Mouse (Mus musculus) bone marrow macrophage, adult 2 months (primary cell): ENCODE data around the gene Praf2. TPM values are rescaled to one million over a fixed set of nuclear protein-coding genes. Genes with fewer than 3 reads are reported as not detected.

ENCODE experiments used
- H3K27ac ChIP-seq: 2 replicates; pipeline ENCODE4 v1.5.1; 2012; ENCODE audit warnings: low read depth, low read length; ENCODE audit not compliant: insufficient read depth
- H3K4me1 ChIP-seq: 2 replicates; pipeline ENCODE4 v1.6.1; 2012; ENCODE audit warnings: low read length; ENCODE audit not compliant: control insufficient read depth, insufficient read depth
- H3K4me3 ChIP-seq: 2 replicates; pipeline ENCODE4 v1.5.1; 2012; ENCODE audit warnings: mild to moderate bottlenecking, low read length, moderate library complexity; ENCODE audit not compliant: insufficient read depth
- CTCF ChIP-seq: IDR thresholded peaks from 2 replicates; pipeline ENCODE4 v1.5.1; 2012; ENCODE audit warnings: low read depth, mild to moderate bottlenecking, low read length, moderate library complexity
- POLR2A ChIP-seq: IDR thresholded peaks from 2 replicates; pipeline ENCODE4 v1.6.1; 2012; ENCODE audit warnings: mild to moderate bottlenecking, low read depth, low read length, borderline replicate concordance
- polyA plus RNA-seq: library from polyadenylated mRNA; stranded (reverse); fragments of >200 nt; gene quantifications from 2 replicates; pipeline ENCODE4 v1.2.4, GENCODE M21; 2012; ENCODE audit not compliant: missing spikeins, insufficient read depth, insufficient read length

Praf2 gene
- polyA plus RNA-seq, 1 experiment = 19.1 TPM

GRCm38 (mm10) chrX:7764657-7765280 lies 36.5 kb downstream of the Praf2 start:
- Histone ChIP-seq H3K4me3 (peak overlapping the region; percentile 83), H3K27ac (peak overlapping the region; percentile 97), H3K4me1 (peaks cover 29% of the 10 kb centered on the region)
- no peak for TF ChIP-seq CTCF
- TF ChIP-seq POLR2A = no peak

GRCm38 (mm10) chrX:7765281-7765670 lies 37.0 kb downstream of the Praf2 start:
- Histone ChIP-seq H3K4me1 (peaks cover 29% of the 10 kb centered on the region), H3K27ac (peak overlapping the region; percentile 97), H3K4me3 (peak overlapping the region; percentile 83)
- TF ChIP-seq POLR2A (no peak), CTCF (no peak)

- TF ChIP-seq CTCF (no peak), POLR2A (no peak)
- peak overlapping the region; percentile 83 for H3K4me3 ChIP-seq
- H3K4me1 ChIP-seq = peaks cover 29% of the 10 kb centered on the region
- peak overlapping the region; percentile 97 for H3K27ac ChIP-seq
Observed at GRCm38 (mm10) chrX:7765764-7766163, 37.5 kb downstream of the Praf2 start.

GRCm38 (mm10) chrX:7769302-7770017 lies 41.2 kb downstream of the Praf2 start:
- TF ChIP-seq POLR2A (no peak), CTCF (no peak)
- H3K4me1 ChIP-seq = peaks cover 29% of the 10 kb centered on the region
- H3K27ac ChIP-seq = peak overlapping the region; percentile 26; the same call in 1 of the 2 replicates
- H3K4me3 ChIP-seq = no peak overlapping the region

- Histone ChIP-seq H3K4me3 (no peak overlapping the region), H3K27ac (no peak overlapping the region), H3K4me1 (peaks cover 16% of the 10 kb centered on the region)
- TF ChIP-seq POLR2A (no peak), CTCF (no peak)
Observed at GRCm38 (mm10) chrX:7772766-7773165, 44.5 kb downstream of the Praf2 start.

GRCm38 (mm10) chrX:7775501-7776205 lies 47.4 kb downstream of the Praf2 start:
- TF ChIP-seq POLR2A = no peak
- no peak for TF ChIP-seq CTCF
- Histone ChIP-seq H3K4me3 (no peak overlapping the region), H3K27ac (0 out of 2 replicates have a peak overlapping the region, but pooled peaks have one; percentile 20), H3K4me1 (peaks cover 3% of the 10 kb centered on the region)

- H3K4me1 ChIP-seq = peaks cover 3% of the 10 kb centered on the region
- H3K4me3 ChIP-seq = no peak overlapping the region
- H3K27ac ChIP-seq = peak overlapping the region; percentile 30
- TF ChIP-seq POLR2A (no peak), CTCF (peak; percentile 45; the same call in 1 of the 2 replicates)
Observed at GRCm38 (mm10) chrX:7776329-7777082, 48.3 kb downstream of the Praf2 start.

- H3K4me1 ChIP-seq = peaks cover 3% of the 10 kb centered on the region
- no peak for TF ChIP-seq POLR2A
- no peak for TF ChIP-seq CTCF
- H3K4me3 ChIP-seq = no peak overlapping the region
- no peak overlapping the region for H3K27ac ChIP-seq
Observed at GRCm38 (mm10) chrX:7778450-7779244, 50.4 kb downstream of the Praf2 start.

- H3K27ac ChIP-seq = no peak overlapping the region
Observed at GRCm38 (mm10) chrX:7779294-7779693, 51.1 kb downstream of the Praf2 start.

More at GRCm38 (mm10) chrX:7779294-7779693, 51.1 kb downstream of the Praf2 start:
- TF ChIP-seq CTCF (no peak), POLR2A (no peak)
- no peak overlapping the region for H3K4me3 ChIP-seq
- peaks cover 3% of the 10 kb centered on the region for H3K4me1 ChIP-seq

Other genes starting within 250 kb of the Praf2 start
- gene Foxp3, start 154.8 kb upstream of the Praf2 start, polyA plus RNA-seq = not detected in 2 replicates
- 0.24 and 2.3 TPM in 2 replicates for gene Ppp1r3f, start 154.2 kb upstream of the Praf2 start, polyA plus RNA-seq
- gene Ccdc22, start 122.9 kb upstream of the Praf2 start, polyA plus RNA-seq = 35.0 and 35.8 TPM in 2 replicates
- gene Cacna1f, start 121.4 kb upstream of the Praf2 start, polyA plus RNA-seq = 0.55 and 1.1 TPM in 2 replicates
- 4.2 and 7.1 TPM in 2 replicates for gene Syp, start 90.0 kb upstream of the Praf2 start, polyA plus RNA-seq
- gene Prickle3, start 71.2 kb upstream of the Praf2 start, polyA plus RNA-seq = 9.3 and 10.0 TPM in 2 replicates
- 448 and 491 TPM in 2 replicates for gene Plp2, start 57.0 kb upstream of the Praf2 start, polyA plus RNA-seq
- not detected in 2 replicates for gene Magix, start 47.2 kb upstream of the Praf2 start, polyA plus RNA-seq
- 27.2 and 28.7 TPM in 2 replicates for gene Gpkow, start 31.3 kb upstream of the Praf2 start, polyA plus RNA-seq
- gene Wdr45, start 14.1 kb upstream of the Praf2 start, polyA plus RNA-seq = 61.9 and 68.8 TPM in 2 replicates
- gene Gm45208, start 6.2 kb upstream of the Praf2 start, polyA plus RNA-seq = not detected in 2 replicates
- 0.75 and 1.9 TPM in 2 replicates for gene Ccdc120, start 22.5 kb downstream of the Praf2 start, polyA plus RNA-seq
- 137 and 141 TPM in 2 replicates for gene Tfe3, start 34.1 kb downstream of the Praf2 start, polyA plus RNA-seq
- 94.8 and 103 TPM in 2 replicates for gene Gripap1, start 61.3 kb downstream of the Praf2 start, polyA plus RNA-seq
- 0.35 and 0.56 TPM in 2 replicates for gene Kcnd1, start 93.8 kb downstream of the Praf2 start, polyA plus RNA-seq
- 113 and 115 TPM in 2 replicates for gene Otud5, start 112.9 kb downstream of the Praf2 start, polyA plus RNA-seq
- gene Pim2, start 149.8 kb downstream of the Praf2 start, polyA plus RNA-seq = 8.6 and 11.4 TPM in 2 replicates
- 28.0 and 36.2 TPM in 2 replicates for gene Slc35a2, start 155.6 kb downstream of the Praf2 start, polyA plus RNA-seq
- gene Pqbp1, start 170.8 kb downstream of the Praf2 start, polyA plus RNA-seq = 62.2 and 63.4 TPM in 2 replicates
- 33.4 and 47.5 TPM in 2 replicates for gene Timm17b, start 170.9 kb downstream of the Praf2 start, polyA plus RNA-seq
- gene Gm10491, start 179.4 kb downstream of the Praf2 start, polyA plus RNA-seq = not detected in 2 replicates
- gene Gm10490, start 181.1 kb downstream of the Praf2 start, polyA plus RNA-seq = not detected in 2 replicates
- not detected in 2 replicates for gene Pcsk1n, start 191.4 kb downstream of the Praf2 start, polyA plus RNA-seq
- gene Eras, start 200.2 kb downstream of the Praf2 start, polyA plus RNA-seq = not detected in 2 replicates
- 16.0 and 16.9 TPM in 2 replicates for gene Hdac6, start 219.4 kb downstream of the Praf2 start, polyA plus RNA-seq
- not detected in 2 replicates for gene Gata1, start 249.6 kb downstream of the Praf2 start, polyA plus RNA-seq